Mouse (Mus musculus) ES-E14 (cell line): ENCODE measurements around the gene Ankrd50.

ENCODE experiments used
- CHD2 ChIP-seq: IDR thresholded peaks from 2 replicates; pipeline ENCODE4 v1.6.1; 2014; ENCODE audit warnings: mild to moderate bottlenecking, low read depth, low read length, inconsistent platforms
- HCFC1 ChIP-seq: IDR thresholded peaks from 2 replicates; pipeline ENCODE4 v1.6.1; 2012; ENCODE audit warnings: low read length, inconsistent platforms, borderline replicate concordance; ENCODE audit not compliant: insufficient read depth
- MAFK ChIP-seq: IDR thresholded peaks from 2 replicates; pipeline ENCODE4 v1.6.1; 2014; ENCODE audit warnings: mild to moderate bottlenecking, low read depth, low read length, inconsistent platforms; ENCODE audit not compliant: insufficient read depth
- ZC3H11A ChIP-seq: IDR thresholded peaks from 2 replicates; pipeline ENCODE4 v1.6.1; 2012; ENCODE audit warnings: low read depth, mild to moderate bottlenecking, inconsistent platforms, low read length, borderline replicate concordance
- ZNF384 ChIP-seq: IDR thresholded peaks from 2 replicates; pipeline ENCODE4 v1.6.1; 2012; ENCODE audit warnings: low read depth, low read length, inconsistent platforms

DNA sequence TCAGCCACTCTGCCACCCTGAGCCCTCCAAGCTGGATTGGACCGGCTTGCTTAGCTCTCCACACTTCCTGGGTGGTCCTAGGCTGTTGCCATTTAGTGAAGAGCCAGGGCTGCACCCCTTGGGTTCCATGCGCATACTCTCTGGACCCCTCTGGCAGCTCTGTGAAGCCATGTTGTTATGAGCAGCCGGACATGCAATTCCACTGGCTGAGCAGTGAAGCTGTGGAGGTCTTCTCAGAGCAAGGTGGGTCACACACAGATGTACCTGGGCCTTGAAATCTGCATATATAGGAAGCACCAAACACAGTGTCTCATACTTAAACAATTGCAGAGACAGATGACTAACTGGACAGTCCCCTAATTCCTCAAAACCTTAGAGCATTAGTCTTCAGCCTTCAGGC lies 64.7 kb downstream of the Ankrd50 start:
- TF ChIP-seq ZNF384 (no peak), HCFC1 (no peak), ZC3H11A (no peak), CHD2 (no peak), MAFK (no peak)
